Mouse (Mus musculus): Measurements from ENCODE around the gene Olfr397.

Olfr397 gene

GRCm38 (mm10) chr11:73960517-73960916 is at the start of gene Olfr397:
Gene Olfr397 (plus strand): TSS chr11:73960817.
- no peak for DNase-seq (ENCODE audit: low spot score)

GRCm38 (mm10) chr11:73936377-73936776 is 24.2 kb upstream of the Olfr397 start, which contains the start of gene Olfr23:
Gene Olfr23 (plus strand): TSS chr11:73936677.
- DNase-seq (ENCODE audit: low spot score) = no peak

GRCm38 (mm10) chr11:73990307-73990706 is 29.7 kb downstream of the Olfr397 start, which contains the start of gene Olfr398:
Gene Olfr398 (minus strand): TSS chr11:73990407.
- no peak for DNase-seq (ENCODE audit: low spot score)

- DNase-seq (ENCODE audit: low spot score) = no peak
Measured at GRCm38 (mm10) chr11:73993115-73993514, 32.5 kb downstream of the Olfr397 start.

All from adipocyte (in vitro differentiated cells).